Mouse (Mus musculus) adrenal gland, postnatal 36 days (tissue): ENCODE data around the gene Fasn. TPM values are rescaled to one million over a fixed set of nuclear protein-coding genes. Genes with fewer than 3 reads are reported as not detected.
"Not testable (repeated sequence)": the region's sequence is repeated elsewhere in the genome, so short reads cannot be mapped to it uniquely, and the experiment has no call there.

ENCODE experiments used
- DNase-seq, 2 experiments: peaks; one replicate each; pipeline ENCODE4 v3.0.0; 2021; ENCODE audit warnings: mixed read lengths in 1 of 2
- long read RNA-seq, 2 experiments: library from polyadenylated mRNA; stranded (forward); transcript quantifications; one replicate each; pipeline ENCODE4 v2.0.0; 2021; ENCODE audit warnings: borderline sequencing depth in 2 of 2
- total RNA-seq, 2 experiments: library from RNA; stranded (reverse); gene quantifications; 2 replicates each; pipeline ENCODE4 v1.2.3; 2021

The Fasn gene
- 1,000 to 10,000 TPM; 1,954 to 2,603 TPM for total RNA-seq
- long read RNA-seq, experiment 1, full-length matches to known transcripts, result 12 of 280 reads
- long read RNA-seq, experiment 1, partial matches to known transcripts, result 214 of 280 reads
- long read RNA-seq, experiment 1, other reads (novel, unspliced or antisense), result 54 of 280 reads
- long read RNA-seq, experiment 2, full-length matches to known transcripts, result 99 of 552 reads
- long read RNA-seq, experiment 2, partial matches to known transcripts, result 436 of 552 reads
- long read RNA-seq, experiment 2, other reads (novel, unspliced or antisense), result 17 of 552 reads

GRCm38 (mm10) chr11:120823956-120824786, at the start of gene Fasn:
Fasn (minus strand) TSS chr11:120824547.
- peak; percentile 98 for DNase-seq

- DNase-seq, result peak; percentile 32 to 70
Measured at GRCm38 (mm10) chr11:120873206-120873605, 48.9 kb upstream of the Fasn start.

GRCm38 (mm10) chr11:120871521-120871920, 47.2 kb upstream of the Fasn start:
- DNase-seq, result no peak

- no peak for DNase-seq
Measured at GRCm38 (mm10) chr11:120865816-120866215, 41.5 kb upstream of the Fasn start.

- peak in 1 of 2 experiments; percentile 36 for DNase-seq
Measured at GRCm38 (mm10) chr11:120862819-120863218, 38.5 kb upstream of the Fasn start.

GRCm38 (mm10) chr11:120855938-120856337, 31.6 kb upstream of the Fasn start:
- DNase-seq, result not testable (repeated sequence)

- no peak for DNase-seq
Measured at GRCm38 (mm10) chr11:120853788-120854187, 29.4 kb upstream of the Fasn start.

- no peak for DNase-seq
Measured at GRCm38 (mm10) chr11:120853158-120853557, 28.8 kb upstream of the Fasn start.

GRCm38 (mm10) chr11:120852083-120852935, 28.0 kb upstream of the Fasn start:
- DNase-seq, result peak; percentile 51 to 69

- no peak for DNase-seq
Measured at GRCm38 (mm10) chr11:120851582-120851981, 27.2 kb upstream of the Fasn start.

GRCm38 (mm10) chr11:120851132-120851531, 26.8 kb upstream of the Fasn start:
- DNase-seq, result peak in 1 of 2 experiments; percentile 45

GRCm38 (mm10) chr11:120850331-120851030, 26.1 kb upstream of the Fasn start:
- DNase-seq, result no peak

GRCm38 (mm10) chr11:120846725-120847475, 22.6 kb upstream of the Fasn start:
- DNase-seq, result peak in 1 of 2 experiments; percentile 22

GRCm38 (mm10) chr11:120844329-120844728, 20.0 kb upstream of the Fasn start:
- DNase-seq, result no peak

- DNase-seq, result no peak
Measured at GRCm38 (mm10) chr11:120833555-120834280, 9.4 kb upstream of the Fasn start.

GRCm38 (mm10) chr11:120832962-120833361, 8.6 kb upstream of the Fasn start:
- not testable (repeated sequence) for DNase-seq

GRCm38 (mm10) chr11:120831659-120832440, 7.5 kb upstream of the Fasn start:
- peak in 1 of 2 experiments; percentile 29 for DNase-seq

- peak; percentile 59 to 66 for DNase-seq
Measured at GRCm38 (mm10) chr11:120830686-120831085, 6.3 kb upstream of the Fasn start.
